Mouse (Mus musculus): ENCODE results near the gene Vmn1r35. TPM values are rescaled to one million over a fixed set of nuclear protein-coding genes. Genes with fewer than 3 reads are reported as not detected.
"Not testable (repeated sequence)": the region's sequence is repeated elsewhere in the genome, so short reads cannot be mapped to it uniquely, and the experiment has no call there.

Vmn1r35 gene
- polyA plus RNA-seq (2015; fragmentation: Nextera tagmentation; extraction: Ambion mirVana): not detected in 2 replicates

GRCm38 (mm10) chr6:66685806-66686205 is at the start of gene Vmn1r35:
Gene Vmn1r35, minus strand, starts transcription at chr6:66685906.
- no peak for TF ChIP-seq EP300 (IDR thresholded peaks at IDR 0.05)
- no peak for TF ChIP-seq CTCF (IDR thresholded peaks at IDR 0.05)
- H3K4me3 ChIP-seq (ENCODE audit: low read depth, low read length): no peak within 1 kb of the TSS
- H3K4me1 ChIP-seq (ENCODE audit: insufficient read depth, low read depth, low read length): no peaks in the 10 kb centered on the region
- no peaks in the 10 kb centered on the region for H3K9me3 ChIP-seq (ENCODE audit: low read length)
- 62% methylated on average over 3 of the region's 3 CpGs for WGBS
- H3K9ac ChIP-seq (replicated peaks; ENCODE audit: low read depth): no peak within 1 kb of the TSS
- no peaks in the 10 kb centered on the region for H3K27me3 ChIP-seq (replicated peaks; ENCODE audit: insufficient read depth, low read length)
- ATAC-seq (no peak), DNase-seq (ENCODE audit: low spot score) (no peak)
- no peak within 1 kb of the TSS for H3K4me2 ChIP-seq (replicated peaks; ENCODE audit: low read depth, low read length)
- no peaks in the 10 kb centered on the region for H3K36me3 ChIP-seq (ENCODE audit: insufficient read depth, low read length)
- H3K27ac ChIP-seq (ENCODE audit: low read length): no peak within 1 kb of the TSS

- H3K9me3 ChIP-seq (ENCODE audit: low read length); H3K4me3 ChIP-seq (ENCODE audit: low read depth, low read length); H3K9ac ChIP-seq (replicated peaks; ENCODE audit: low read depth); DNase-seq (ENCODE audit: low spot score); ATAC-seq; H3K27ac ChIP-seq (ENCODE audit: low read length); H3K36me3 ChIP-seq (ENCODE audit: insufficient read depth, low read length); H3K4me2 ChIP-seq (replicated peaks; ENCODE audit: low read depth, low read length); H3K27me3 ChIP-seq (replicated peaks; ENCODE audit: insufficient read depth, low read length); H3K4me1 ChIP-seq (ENCODE audit: insufficient read depth, low read depth, low read length): not testable (repeated sequence)
Observed at GRCm38 (mm10) chr6:66729082-66729481, 43.4 kb upstream of the Vmn1r35 start, which contains the start of gene Vmn1r37. Gene Vmn1r37, plus strand, starts transcription at chr6:66729382.

- H3K4me3 ChIP-seq (ENCODE audit: low read depth, low read length); DNase-seq (ENCODE audit: low spot score); H3K9ac ChIP-seq (replicated peaks; ENCODE audit: low read depth); ATAC-seq; H3K36me3 ChIP-seq (ENCODE audit: insufficient read depth, low read length); H3K4me2 ChIP-seq (replicated peaks; ENCODE audit: low read depth, low read length); H3K27ac ChIP-seq (ENCODE audit: low read length); H3K9me3 ChIP-seq (ENCODE audit: low read length); H3K27me3 ChIP-seq (replicated peaks; ENCODE audit: insufficient read depth, low read length); H3K4me1 ChIP-seq (ENCODE audit: insufficient read depth, low read depth, low read length): not testable (repeated sequence)
- WGBS: 69% methylated on average over 2 of the region's 2 CpGs
Observed at GRCm38 (mm10) chr6:66719068-66719467, 33.4 kb upstream of the Vmn1r35 start, which contains the start of gene Vmn1r36. Gene Vmn1r36, minus strand, starts transcription at chr6:66719168.

DNA sequence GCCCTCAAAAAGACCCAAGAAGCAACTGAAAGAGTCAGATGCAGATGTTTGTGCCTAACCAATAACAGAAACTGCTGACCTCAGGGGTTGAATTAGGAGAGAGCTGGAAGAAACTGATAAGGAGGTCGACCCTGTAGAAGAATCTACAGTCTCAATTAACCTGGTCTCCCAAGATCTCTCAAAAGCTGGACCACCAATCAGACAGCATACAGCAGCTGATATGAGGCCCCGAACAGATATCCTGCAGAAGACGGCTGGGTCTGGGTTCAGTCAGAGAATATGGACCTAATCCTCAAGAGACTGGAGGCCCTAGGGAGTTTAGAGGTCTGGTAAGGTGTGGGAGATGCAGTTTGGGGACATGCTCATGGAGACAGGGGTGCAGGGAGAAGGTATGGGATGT is 28.1 kb upstream of the Vmn1r35 start:
- Histone ChIP-seq H3K9me3 (ENCODE audit: low read length) (no peaks in the 10 kb centered on the region), H3K9ac (replicated peaks; ENCODE audit: low read depth) (no peak overlapping the region), H3K4me1 (ENCODE audit: insufficient read depth, low read depth, low read length) (no peaks in the 10 kb centered on the region), H3K27ac (ENCODE audit: low read length) (no peak overlapping the region), H3K27me3 (replicated peaks; ENCODE audit: insufficient read depth, low read length) (no peaks in the 10 kb centered on the region), H3K36me3 (ENCODE audit: insufficient read depth, low read length) (no peaks in the 10 kb centered on the region), H3K4me3 (ENCODE audit: low read depth, low read length) (no peak overlapping the region), H3K4me2 (replicated peaks; ENCODE audit: low read depth, low read length) (no peak overlapping the region)
- DNase-seq (ENCODE audit: low spot score) (no peak), ATAC-seq (no peak)
- 64% methylated on average over 3 of the region's 3 CpGs for WGBS
- no peak for TF ChIP-seq CTCF (IDR thresholded peaks at IDR 0.05)
- TF ChIP-seq EP300 (IDR thresholded peaks at IDR 0.05): no peak

DNA sequence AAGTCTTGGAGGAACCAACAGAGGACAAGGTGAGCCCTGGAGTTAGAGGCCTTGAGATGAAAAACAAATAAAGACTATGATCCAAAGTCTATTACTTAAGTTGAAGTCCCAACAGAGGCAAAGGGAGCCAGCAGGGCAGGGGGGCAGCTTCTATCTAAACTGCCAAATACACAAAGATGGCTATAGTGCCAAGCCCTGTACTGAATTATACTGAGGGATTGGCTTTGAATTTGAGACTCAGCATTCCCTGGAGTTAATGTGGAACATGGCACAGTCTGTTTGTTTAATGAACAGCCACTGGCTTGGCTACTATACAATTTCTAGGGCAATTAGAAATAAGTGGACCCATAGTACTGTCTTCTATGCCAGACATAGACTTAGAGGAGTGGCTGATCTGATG is 23.2 kb upstream of the Vmn1r35 start:
- ATAC-seq: no peak
- Histone ChIP-seq H3K9me3 (ENCODE audit: low read length) (no peaks in the 10 kb centered on the region), H3K4me2 (replicated peaks; ENCODE audit: low read depth, low read length) (no peak overlapping the region), H3K27me3 (replicated peaks; ENCODE audit: insufficient read depth, low read length) (no peaks in the 10 kb centered on the region), H3K4me3 (ENCODE audit: low read depth, low read length) (no peak overlapping the region), H3K9ac (replicated peaks; ENCODE audit: low read depth) (no peak overlapping the region), H3K27ac (ENCODE audit: low read length) (no peak overlapping the region), H3K4me1 (ENCODE audit: insufficient read depth, low read depth, low read length) (no peaks in the 10 kb centered on the region), H3K36me3 (ENCODE audit: insufficient read depth, low read length) (no peaks in the 10 kb centered on the region)
- TF ChIP-seq EP300 (IDR thresholded peaks at IDR 0.05): no peak
- TF ChIP-seq CTCF (IDR thresholded peaks at IDR 0.05): no peak
- no peak for DNase-seq (ENCODE audit: low spot score)

DNA sequence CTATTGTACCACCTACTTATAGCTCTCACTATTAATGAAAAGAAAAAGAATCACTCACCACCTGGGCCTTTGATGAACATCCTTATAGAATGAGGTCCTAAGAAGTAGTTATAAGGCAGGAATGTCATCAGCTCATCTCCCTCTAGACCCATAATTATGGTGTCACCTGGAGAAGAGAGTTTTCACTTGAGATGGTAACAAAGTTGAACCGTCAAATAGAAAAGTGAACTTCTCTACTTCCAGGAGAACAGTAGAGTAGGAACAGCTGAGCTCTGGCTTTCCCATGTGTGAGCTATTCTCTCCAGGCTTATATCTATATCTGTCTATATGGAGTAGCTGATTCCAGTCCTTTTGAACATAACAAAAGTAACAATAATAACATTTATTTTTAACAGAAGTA is 41.9 kb downstream of the Vmn1r35 start, which contains the start of gene Vmn1r34:
TSS of gene Vmn1r34 (minus strand) at position 101 of the 400 bp plus-strand sequence.
- Histone ChIP-seq H3K9me3 (ENCODE audit: low read length) (no peaks in the 10 kb centered on the region), H3K4me2 (replicated peaks; ENCODE audit: low read depth, low read length) (no peak within 1 kb of the TSS), H3K27ac (ENCODE audit: low read length) (no peak within 1 kb of the TSS), H3K36me3 (ENCODE audit: insufficient read depth, low read length) (no peaks in the 10 kb centered on the region), H3K4me3 (ENCODE audit: low read depth, low read length) (no peak within 1 kb of the TSS), H3K9ac (replicated peaks; ENCODE audit: low read depth) (no peak within 1 kb of the TSS), H3K4me1 (ENCODE audit: insufficient read depth, low read depth, low read length) (no peaks in the 10 kb centered on the region), H3K27me3 (replicated peaks; ENCODE audit: insufficient read depth, low read length) (no peaks in the 10 kb centered on the region)
- TF ChIP-seq CTCF (IDR thresholded peaks at IDR 0.05) (no peak), EP300 (IDR thresholded peaks at IDR 0.05) (no peak)
- 76% methylated on average over 1 of the region's 1 CpGs for WGBS
- no peak for DNase-seq (ENCODE audit: low spot score)
- ATAC-seq: no peak

Other genes starting within 250 kb of the Vmn1r35 start
- gene Mad2l1, start 150.5 kb downstream of the Vmn1r35 start, polyA plus RNA-seq (2015; fragmentation: Nextera tagmentation; extraction: Ambion mirVana): 12.6 and 15.0 TPM in 2 replicates
- not detected in 2 replicates for gene Vmn1r32, start 125.8 kb downstream of the Vmn1r35 start, polyA plus RNA-seq (2015; fragmentation: Nextera tagmentation; extraction: Ambion mirVana)
- gene Vmn1r33, start 67.6 kb downstream of the Vmn1r35 start, polyA plus RNA-seq (2015; fragmentation: Nextera tagmentation; extraction: Ambion mirVana): not detected in 2 replicates
- not detected in 2 replicates for gene Vmn1r34, start 42.0 kb downstream of the Vmn1r35 start, polyA plus RNA-seq (2015; fragmentation: Nextera tagmentation; extraction: Ambion mirVana)
- gene Vmn1r36, start 33.3 kb upstream of the Vmn1r35 start, polyA plus RNA-seq (2015; fragmentation: Nextera tagmentation; extraction: Ambion mirVana): not detected in 2 replicates
- gene Vmn1r37, start 43.5 kb upstream of the Vmn1r35 start, polyA plus RNA-seq (2015; fragmentation: Nextera tagmentation; extraction: Ambion mirVana): not detected in 2 replicates
- gene Vmn1r38, start 96.7 kb upstream of the Vmn1r35 start, polyA plus RNA-seq (2015; fragmentation: Nextera tagmentation; extraction: Ambion mirVana): not detected in 2 replicates
- not detected in 2 replicates for gene Vmn1r39, start 124.7 kb upstream of the Vmn1r35 start, polyA plus RNA-seq (2015; fragmentation: Nextera tagmentation; extraction: Ambion mirVana)
- gene Gng12, start 210.5 kb upstream of the Vmn1r35 start, polyA plus RNA-seq (2015; fragmentation: Nextera tagmentation; extraction: Ambion mirVana): 77.1 and 82.5 TPM in 2 replicates